Mouse (Mus musculus) embryonic fibroblast, embryonic 13.5 days (primary cell): ENCODE data around the gene Hist1h2bm. TPM values are rescaled to one million over a fixed set of nuclear protein-coding genes. Genes with fewer than 3 reads are reported as not detected.
A peak's percentile ranks its signal among the peaks of the same experiment; 100 is the strongest.
"Not testable (repeated sequence)": the region's sequence is repeated elsewhere in the genome, so short reads cannot be mapped to it uniquely, and the experiment has no call there.

Source experiments
- H3K27ac ChIP-seq: 2 replicates; pipeline ENCODE4 v1.5.1; 2012; ENCODE audit warnings: low read length, control low read depth, inconsistent platforms; ENCODE audit not compliant: insufficient read depth
- H3K4me1 ChIP-seq: 2 replicates; pipeline ENCODE4 v1.6.1; 2011; ENCODE audit warnings: low read length; ENCODE audit not compliant: control insufficient read depth, insufficient read depth
- H3K4me3 ChIP-seq: 2 replicates; pipeline ENCODE4 v1.5.1; 2011; ENCODE audit warnings: mild to moderate bottlenecking, control low read depth, low read length; ENCODE audit not compliant: insufficient read depth
- CTCF ChIP-seq: IDR thresholded peaks from 2 replicates; pipeline ENCODE4 v1.5.1; 2011; ENCODE audit warnings: mild to moderate bottlenecking, control low read depth, low read length, moderate library complexity, borderline replicate concordance; ENCODE audit not compliant: insufficient read depth
- POLR2A ChIP-seq: IDR thresholded peaks from 2 replicates; pipeline ENCODE4 v1.6.1; 2011; ENCODE audit warnings: low read depth, mild to moderate bottlenecking, control low read depth, low read length, moderate library complexity
- polyA plus RNA-seq: library from polyadenylated mRNA; stranded (reverse); fragments of >200 nt; gene quantifications from 2 replicates; pipeline ENCODE4 v1.2.4, GENCODE M21; 2011; ENCODE audit warnings: low read depth; ENCODE audit not compliant: missing spikeins, insufficient read length

Hist1h2bm gene
- polyA plus RNA-seq = 5.5 and 9.1 TPM in 2 replicates

DNA sequence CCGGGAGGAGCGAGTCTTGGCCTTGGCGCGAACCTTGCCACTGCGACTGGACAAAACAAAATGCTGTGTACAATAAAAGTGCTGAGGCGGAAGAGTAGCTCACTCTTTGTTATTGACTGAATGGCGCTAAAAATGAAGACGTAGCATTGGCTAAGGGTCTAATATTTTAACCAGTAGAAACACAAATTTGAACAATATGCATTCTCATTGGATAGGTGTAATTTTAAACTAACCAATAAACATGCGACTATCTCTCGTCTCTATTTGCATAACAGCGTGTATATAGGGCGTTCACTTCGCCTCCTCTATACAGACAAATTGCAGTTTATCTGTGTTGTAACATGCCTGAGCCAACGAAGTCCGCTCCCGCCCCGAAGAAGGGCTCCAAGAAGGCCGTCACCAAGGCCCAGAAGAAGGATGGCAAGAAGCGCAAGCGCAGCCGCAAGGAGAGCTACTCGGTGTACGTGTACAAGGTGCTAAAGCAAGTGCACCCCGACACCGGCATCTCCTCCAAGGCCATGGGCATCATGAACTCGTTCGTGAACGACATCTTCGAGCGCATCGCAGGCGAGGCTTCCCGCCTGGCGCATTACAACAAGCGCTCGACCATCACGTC is at the start of gene Hist1h2bm:
Gene Hist1h2bm, plus strand, starts transcription at position 288 of the 616 bp plus-strand sequence.
- Histone ChIP-seq H3K4me3 (peak within 1 kb of the TSS; percentile 33), H3K27ac (peak within 1 kb of the TSS; percentile 56)
- not testable (repeated sequence) for H3K4me1 ChIP-seq
- TF ChIP-seq POLR2A = peak; percentile 94

DNA sequence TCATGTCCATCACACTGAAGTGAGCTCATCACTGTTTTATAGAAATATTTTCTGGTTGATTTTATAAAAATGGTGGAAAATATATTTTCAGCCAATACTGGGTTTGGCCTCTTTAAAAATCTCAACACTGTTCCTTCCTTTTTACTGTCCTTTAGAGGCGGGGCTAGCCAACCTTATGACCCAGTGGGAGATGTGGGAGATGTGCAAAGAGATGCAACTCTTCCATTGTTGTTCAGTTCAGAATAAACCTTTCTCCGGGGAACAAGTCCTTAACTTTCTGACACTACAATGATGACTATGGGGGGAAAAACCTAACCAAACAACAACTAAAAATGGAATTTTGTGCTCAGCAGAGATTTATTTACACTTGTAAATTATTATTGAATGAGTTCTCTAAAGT is 44.5 kb upstream of the Hist1h2bm start, which contains the start of gene Olfr1360:
Gene Olfr1360, minus strand, starts transcription at position 101 of the 400 bp plus-strand sequence.
- no peak within 1 kb of the TSS for H3K4me3 ChIP-seq
- no peak within 1 kb of the TSS for H3K27ac ChIP-seq
- TF ChIP-seq CTCF (no peak), POLR2A (no peak)
- no peaks in the 10 kb centered on the region for H3K4me1 ChIP-seq

DNA sequence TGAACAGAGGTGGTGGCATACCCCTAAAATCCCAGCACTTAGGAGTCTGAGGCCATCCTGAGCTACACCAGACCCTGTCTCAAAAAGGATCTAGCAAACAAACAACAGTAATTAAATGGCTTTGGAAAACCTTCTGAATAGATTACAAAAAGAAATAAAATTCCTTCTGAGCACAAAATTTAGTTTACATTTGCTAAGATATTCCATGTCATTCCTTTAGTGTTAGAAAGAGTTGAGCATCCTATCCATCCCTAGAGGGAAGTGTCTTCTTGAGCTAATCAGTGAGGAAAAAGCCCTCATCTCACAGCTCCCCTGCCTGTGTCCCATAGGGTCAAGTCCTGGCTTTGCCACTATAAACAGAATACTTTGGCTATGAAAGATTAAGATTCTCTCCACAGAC is 24.0 kb upstream of the Hist1h2bm start, which contains the start of gene Olfr1359:
Gene Olfr1359, plus strand, starts transcription at position 301 of the 400 bp plus-strand sequence.
- no peak within 1 kb of the TSS for H3K27ac ChIP-seq
- H3K4me1 ChIP-seq = no peaks in the 10 kb centered on the region
- TF ChIP-seq CTCF (no peak), POLR2A (no peak)
- no peak within 1 kb of the TSS for H3K4me3 ChIP-seq

DNA sequence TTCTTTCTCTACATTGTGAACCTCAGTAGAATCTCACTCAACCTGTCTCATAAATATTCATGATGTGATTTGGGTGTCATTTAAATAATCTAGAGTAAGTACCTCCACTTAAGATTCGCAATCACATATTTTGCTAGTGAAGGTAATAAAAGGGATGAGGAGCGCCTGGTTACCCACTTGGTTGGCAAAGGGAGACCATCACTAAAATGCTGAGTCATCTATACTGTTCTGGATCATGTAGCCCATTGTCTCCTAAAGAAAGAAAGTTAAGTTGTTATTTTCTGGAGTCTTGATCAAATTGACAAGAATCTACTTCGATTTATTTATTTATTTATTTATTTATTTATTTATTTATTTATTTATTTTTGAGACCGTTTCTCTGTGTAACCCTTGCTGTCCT is 15.2 kb upstream of the Hist1h2bm start:
- no peak for TF ChIP-seq CTCF
- no peak for TF ChIP-seq POLR2A
- Histone ChIP-seq H3K4me3 (no peak overlapping the region), H3K27ac (no peak overlapping the region), H3K4me1 (no peaks in the 10 kb centered on the region)

DNA sequence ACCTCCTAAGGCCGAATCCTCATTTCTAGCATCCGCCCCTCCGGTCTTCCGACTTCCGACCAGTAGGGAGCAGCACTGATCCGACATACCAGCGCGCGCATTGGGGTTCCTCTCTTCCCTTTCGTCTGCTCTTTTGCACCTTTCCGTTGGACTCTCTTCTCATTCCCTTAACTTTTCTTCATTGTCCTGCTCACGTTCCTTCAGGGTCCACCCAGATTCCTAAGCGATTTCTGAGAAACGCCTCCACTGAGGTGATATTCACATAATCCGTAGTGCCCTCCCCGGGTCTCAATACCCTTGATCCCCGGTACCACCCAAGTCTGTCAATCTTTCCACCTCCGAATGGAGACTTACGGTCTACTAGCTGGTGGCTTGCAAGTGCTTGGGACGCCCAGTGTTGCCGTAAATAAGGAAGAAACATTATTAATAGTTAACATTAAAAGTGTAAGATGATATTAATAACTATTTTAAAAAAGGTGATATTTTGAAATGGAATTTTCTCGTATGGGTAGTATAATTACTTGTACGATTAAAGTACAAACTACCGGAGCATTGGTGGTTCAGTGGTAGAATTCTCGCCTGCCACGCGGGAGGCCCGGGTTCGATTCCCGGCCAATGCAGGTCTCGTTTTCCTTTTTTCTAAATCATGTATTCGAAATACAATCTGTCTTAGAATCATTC is 11.7 kb upstream of the Hist1h2bm start:
- Histone ChIP-seq H3K27ac (peak overlapping the region; percentile 46; the same call in 1 of the 2 replicates), H3K4me1 (peaks cover 2% of the 10 kb centered on the region; the same call in 1 of the 2 replicates), H3K4me3 (peak overlapping the region; percentile 96)
- TF ChIP-seq CTCF (peak; percentile 55; the same call in 1 of the 2 replicates), POLR2A (peak; percentile 66)

DNA sequence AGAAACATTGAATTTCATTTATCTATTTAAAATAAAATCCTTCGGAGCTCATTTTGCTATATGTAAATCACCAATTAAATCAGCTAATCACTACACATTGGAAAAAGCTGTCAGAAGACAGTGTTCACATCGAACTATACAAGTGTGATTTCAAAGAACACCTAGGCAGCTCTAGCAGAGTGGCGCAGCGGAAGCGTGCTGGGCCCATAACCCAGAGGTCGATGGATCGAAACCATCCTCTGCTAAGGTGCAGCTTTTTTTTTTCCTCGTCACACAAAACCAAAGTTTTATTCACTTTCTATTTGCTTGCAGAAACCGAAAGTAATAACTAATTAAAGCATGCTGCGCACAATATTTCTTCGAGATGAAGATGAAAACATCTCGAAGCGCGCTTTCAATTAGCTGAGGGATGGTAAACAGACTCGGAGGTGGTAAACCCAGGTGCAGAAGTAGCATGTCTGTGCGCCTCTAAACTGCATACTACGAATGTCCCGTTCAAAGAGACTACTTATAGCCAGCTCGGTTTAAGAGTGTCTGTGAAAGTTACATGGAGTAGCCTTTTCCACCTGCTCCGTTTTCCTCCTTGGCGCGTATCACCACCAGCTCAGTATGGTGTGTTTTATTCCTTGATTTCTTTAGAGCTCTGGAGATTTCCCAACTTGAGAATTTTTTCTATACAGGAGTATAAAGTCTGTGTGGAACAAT is 10.9 kb upstream of the Hist1h2bm start:
- Histone ChIP-seq H3K4me1 (peaks cover 6% of the 10 kb centered on the region; the same call in 1 of the 2 replicates), H3K27ac (no peak overlapping the region), H3K4me3 (peak overlapping the region; percentile 99)
- TF ChIP-seq POLR2A (0 out of 2 replicates have a peak, but pooled peaks have one; percentile 17), CTCF (no peak)

DNA sequence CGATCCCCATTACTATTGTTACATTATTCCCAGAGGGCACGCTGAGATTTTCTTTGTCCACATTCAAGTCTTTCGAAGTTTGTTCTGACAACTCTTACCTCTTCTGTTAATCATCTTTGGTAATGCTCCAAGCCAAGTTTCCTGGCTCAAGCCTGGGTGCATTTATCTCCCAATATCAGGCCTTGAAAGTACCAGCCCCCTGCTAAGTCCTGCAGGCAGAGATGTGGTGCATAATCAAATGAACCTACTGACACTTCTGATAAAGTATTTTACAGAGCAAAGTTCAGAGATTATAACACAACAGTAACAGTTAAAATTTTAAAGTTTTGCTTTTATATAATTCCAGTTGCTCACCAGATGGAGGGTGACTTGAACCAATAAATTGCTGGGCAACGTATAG is 10.1 kb upstream of the Hist1h2bm start:
- peak overlapping the region; percentile 99; the same call in 1 of the 2 replicates for H3K4me3 ChIP-seq
- peaks cover 6% of the 10 kb centered on the region; the same call in 1 of the 2 replicates for H3K4me1 ChIP-seq
- no peak for TF ChIP-seq CTCF
- no peak for TF ChIP-seq POLR2A
- H3K27ac ChIP-seq = no peak overlapping the region

DNA sequence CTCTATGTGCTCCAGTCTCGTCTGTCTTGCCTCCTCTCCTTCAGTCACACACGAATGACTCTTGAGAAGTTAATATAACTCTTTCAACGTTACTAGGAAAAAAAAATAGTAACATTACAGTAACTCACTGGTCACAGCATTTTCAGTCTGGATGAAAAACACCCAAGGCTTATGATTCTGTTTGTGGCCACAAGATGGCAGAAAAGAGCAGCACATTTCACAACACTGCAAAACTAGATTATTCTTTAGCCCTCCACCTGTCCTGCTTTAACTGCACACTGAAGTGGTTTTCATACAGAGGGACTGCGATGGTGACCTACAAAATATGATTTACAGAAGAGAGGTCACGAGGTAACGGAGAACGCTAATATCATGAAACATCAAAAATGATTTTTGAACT is 7.1 kb upstream of the Hist1h2bm start:
- Histone ChIP-seq H3K4me1 (peaks cover 13% of the 10 kb centered on the region; the same call in 1 of the 2 replicates), H3K27ac (no peak overlapping the region), H3K4me3 (peak overlapping the region; percentile 52)
- TF ChIP-seq POLR2A = no peak
- no peak for TF ChIP-seq CTCF

DNA sequence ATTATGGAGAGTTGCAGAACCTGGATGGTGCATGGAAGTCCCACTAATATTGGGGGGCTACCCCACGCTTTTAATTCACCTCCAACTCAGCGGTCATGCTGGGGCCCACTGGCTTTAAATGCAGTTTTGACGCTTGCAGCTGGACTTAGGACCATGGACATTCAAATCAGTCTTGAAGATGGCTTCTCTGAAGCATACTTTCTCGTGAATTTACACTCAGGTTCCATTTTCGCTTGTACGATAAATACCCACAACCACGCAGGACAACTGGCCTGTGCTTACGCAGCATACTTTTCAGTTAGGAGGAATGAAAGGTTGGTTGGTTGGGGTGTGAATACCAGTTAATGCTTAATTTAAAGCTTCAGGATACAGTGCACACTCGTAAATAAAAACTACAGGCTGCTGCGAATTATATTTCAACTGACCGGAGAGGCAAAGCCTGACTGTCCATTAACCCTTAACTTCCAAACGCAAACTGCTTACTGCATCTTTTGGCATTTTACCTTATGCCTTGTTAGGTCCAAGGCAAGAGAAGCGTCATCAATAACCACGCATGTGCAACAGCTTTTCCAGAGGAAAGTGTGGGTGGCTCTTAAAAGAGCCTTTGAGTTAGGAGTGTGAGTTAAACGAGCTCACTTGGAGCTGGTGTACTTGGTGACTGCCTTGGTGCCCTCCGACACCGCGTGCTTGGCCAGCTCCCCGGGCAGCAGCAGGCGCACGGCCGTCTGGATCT is 6.5 kb upstream of the Hist1h2bm start:
- H3K4me3 ChIP-seq = peak overlapping the region; percentile 52
- H3K27ac ChIP-seq = peak overlapping the region; percentile 82
- peaks cover 13% of the 10 kb centered on the region; the same call in 1 of the 2 replicates for H3K4me1 ChIP-seq
- TF ChIP-seq POLR2A = peak; percentile 64
- no peak for TF ChIP-seq CTCF
